Mouse (Mus musculus): ENCODE data around the gene Cnih1.
"Not testable (repeated sequence)": the region's sequence is repeated elsewhere in the genome, so short reads cannot be mapped to it uniquely, and the experiment has no call there.

The Cnih1 gene

DNA sequence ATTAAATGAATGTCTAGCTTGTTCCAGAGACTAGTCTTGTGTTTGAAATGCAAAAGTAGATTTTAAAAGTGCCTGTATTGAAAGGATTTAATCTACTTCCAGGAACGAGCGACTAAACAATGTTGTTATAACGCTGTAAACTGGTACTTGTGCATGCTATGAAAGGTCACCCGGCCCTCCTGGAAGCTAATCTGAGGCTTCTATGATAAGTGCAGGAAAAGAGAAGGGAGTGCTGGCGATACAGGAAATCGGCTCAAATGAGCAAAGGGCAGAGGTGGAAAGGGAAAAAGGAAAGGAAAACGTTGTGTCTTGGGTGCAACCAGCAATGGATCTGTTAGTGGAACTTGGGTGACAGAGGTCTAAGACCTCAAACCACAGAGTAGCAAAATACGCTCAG, 292 bp upstream of the Cnih1 start:
- DNase-seq (ENCODE audit: low read depth, low spot score), result no peak

DNA sequence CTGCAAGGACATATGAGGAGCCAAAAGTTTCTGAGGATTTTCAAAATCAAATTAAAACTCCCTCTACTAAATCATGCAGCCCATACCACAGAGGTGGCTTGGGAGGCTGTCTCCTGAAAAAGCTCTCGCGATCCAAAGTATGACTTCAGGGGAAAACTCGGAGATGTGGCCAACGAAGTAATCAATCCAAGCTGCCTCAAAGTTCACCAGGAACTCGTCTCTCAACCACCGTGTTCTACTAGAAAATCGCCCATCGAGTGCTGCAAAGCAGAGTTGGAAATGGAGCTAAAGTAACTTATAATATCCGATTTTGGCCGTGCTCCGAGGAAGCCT, 791 bp downstream of the Cnih1 start:
- no peak for DNase-seq (ENCODE audit: low read depth, low spot score)

DNA sequence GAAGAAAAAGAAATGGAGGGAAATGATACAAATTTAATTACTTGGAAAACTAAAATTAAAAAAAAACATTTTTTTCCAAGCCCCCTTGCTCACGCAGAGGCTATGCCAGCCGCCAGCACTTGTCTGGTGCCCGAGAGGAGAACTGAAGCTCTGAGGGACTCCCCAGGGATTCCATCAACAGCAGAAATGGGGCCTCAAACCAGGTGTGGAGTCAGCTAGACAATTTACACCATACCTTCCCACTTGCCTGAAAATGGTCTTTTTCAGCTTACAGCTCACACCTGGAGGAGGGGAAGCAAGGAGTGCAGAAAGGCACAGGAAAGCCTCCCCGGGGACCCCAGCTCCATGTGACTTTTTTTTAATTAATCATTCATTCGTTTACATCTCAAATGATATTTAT, 3.0 kb downstream of the Cnih1 start:
- DNase-seq (ENCODE audit: low read depth, low spot score), result no peak

DNA sequence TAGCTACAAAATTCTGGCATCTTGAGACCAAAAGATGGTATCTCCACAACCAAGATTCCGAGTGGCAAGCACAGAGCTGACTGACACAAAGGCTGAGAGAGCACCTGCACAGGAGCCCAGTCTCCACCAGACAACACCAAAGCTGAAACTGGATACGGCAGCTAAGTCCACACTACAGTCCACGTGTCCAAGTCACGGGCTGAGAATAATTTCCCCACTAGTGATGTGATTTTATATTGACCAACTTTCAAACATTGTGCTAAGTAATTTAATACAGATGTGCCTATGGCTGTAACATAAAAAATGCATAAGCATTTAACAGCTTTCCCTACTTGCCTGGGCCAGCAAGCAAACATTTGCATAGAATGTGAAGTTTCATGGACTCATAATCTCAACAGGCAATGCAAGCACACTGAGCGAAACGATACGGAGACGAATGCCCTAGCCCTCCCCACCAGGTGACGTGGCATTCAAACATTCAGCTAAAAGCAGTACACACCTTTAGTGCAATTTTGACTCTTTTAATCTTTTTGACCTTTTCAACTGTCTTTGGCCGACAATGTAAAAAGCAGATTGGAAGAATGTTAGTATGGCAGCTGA, 4.8 kb downstream of the Cnih1 start:
- DNase-seq (ENCODE audit: low read depth, low spot score), result no peak

DNA sequence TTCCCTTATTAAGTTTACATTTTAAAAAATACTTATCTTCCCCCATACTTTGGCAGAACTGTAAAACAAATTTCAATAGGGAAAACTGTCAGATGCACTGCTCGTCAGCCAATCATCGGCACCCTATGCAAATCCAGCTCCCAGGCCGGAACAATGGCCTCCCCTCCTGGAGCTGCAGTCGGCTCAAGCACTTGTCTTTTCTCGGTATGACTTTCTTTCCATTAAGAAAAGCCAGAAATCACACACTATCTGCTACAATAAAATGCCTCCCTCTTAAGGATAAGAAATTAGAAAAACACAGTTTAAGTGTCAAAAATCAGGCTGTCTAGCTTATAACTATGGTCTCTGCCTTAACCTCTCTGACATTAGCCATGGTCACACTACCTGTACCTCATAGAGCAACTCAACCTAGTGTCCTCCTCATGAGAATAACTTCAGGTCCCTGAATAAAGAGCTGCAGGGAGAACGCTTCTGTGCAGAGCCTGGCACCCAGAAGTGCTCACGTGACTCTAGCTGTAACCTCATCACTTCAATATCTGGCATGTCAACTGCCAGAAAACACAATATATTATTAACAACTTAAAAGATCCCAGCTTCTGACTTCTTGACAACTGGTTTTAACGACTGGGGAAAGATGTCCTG, 5.9 kb downstream of the Cnih1 start:
- no peak for DNase-seq (ENCODE audit: low read depth, low spot score)

GRCm38 (mm10) chr14:46781086-46781485, 7.1 kb downstream of the Cnih1 start:
- DNase-seq (ENCODE audit: low read depth, low spot score), result no peak

DNA sequence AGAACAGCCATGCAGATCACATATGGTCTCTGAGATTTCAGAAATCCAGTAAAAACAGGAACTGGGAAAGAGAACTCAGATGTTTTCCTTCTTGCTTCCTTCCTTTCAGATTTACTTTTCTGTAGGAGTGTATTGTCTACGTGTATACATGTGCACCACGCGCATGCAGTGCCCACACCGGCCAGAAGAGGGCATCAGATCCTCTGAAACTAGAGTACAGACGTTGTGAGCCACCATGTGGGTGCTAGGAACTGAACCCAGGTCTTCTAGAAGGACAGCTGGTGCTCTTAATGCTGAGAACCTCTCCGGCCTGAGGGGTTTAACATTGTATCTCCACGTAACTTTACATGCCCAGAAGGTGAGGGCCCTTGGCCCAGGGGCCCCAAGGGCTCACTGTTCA, 9.0 kb downstream of the Cnih1 start:
- no peak for DNase-seq (ENCODE audit: low read depth, low spot score)

- DNase-seq (ENCODE audit: low read depth, low spot score), result no peak
Observed at GRCm38 (mm10) chr14:46778756-46779155, 9.5 kb downstream of the Cnih1 start.

DNA sequence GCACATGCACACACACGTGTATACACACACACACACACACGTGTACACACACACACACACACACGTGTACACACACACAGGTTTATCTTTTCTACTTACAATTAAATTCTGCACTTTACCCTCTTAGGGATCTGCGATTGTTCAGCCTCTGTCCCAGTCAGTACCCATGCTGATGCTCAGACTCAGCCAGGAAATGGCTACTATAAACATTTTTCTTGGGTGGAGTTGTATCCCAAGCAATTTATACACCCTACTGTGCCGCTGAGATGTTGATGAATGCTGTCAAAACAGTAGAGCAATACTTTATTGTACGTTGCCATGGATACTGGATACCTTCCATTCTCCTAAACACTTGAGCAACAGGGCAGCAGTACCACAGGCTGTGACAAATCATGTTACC, 18.2 kb downstream of the Cnih1 start:
- no peak for DNase-seq (ENCODE audit: low read depth, low spot score)

DNA sequence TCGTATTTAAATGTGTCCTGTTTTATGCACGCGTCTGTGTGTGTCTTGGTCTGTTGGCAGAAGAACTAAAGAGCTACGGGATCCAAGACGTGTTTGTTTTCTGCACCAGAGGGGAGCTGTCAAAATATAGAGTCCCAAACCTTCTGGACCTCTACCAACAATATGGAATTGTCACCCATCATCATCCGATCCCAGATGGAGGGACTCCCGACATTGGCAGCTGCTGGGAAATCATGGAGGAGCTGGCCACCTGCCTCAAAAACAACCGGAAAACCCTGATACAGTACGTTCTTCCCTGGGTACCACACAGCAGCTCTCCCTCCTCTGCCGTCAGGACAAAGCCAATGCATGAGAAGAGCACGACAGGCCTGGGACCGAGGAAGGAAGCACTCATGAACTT, 21.1 kb downstream of the Cnih1 start:
- peak; percentile 27 for DNase-seq (ENCODE audit: low read depth, low spot score)

DNA sequence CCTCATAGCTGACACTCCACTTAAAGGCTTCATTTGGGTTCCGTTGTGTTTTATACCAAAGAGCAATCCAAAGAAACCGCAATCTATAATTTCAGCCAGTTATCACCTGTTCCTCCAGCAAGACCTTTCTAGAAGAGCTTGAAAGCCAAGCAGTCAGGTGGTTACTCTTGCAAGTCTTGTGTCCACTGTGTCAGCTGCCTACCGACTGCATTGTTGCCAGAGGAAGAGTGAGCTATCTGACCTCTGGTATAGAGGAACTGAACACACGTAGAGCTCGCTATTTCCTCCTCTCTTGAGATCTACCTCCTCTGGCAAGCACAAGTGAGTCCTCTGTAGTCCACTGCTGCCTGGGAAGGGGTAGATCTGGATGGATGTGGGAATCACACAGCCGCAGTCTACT, 27.0 kb downstream of the Cnih1 start:
- DNase-seq (ENCODE audit: low read depth, low spot score), result no peak

DNA sequence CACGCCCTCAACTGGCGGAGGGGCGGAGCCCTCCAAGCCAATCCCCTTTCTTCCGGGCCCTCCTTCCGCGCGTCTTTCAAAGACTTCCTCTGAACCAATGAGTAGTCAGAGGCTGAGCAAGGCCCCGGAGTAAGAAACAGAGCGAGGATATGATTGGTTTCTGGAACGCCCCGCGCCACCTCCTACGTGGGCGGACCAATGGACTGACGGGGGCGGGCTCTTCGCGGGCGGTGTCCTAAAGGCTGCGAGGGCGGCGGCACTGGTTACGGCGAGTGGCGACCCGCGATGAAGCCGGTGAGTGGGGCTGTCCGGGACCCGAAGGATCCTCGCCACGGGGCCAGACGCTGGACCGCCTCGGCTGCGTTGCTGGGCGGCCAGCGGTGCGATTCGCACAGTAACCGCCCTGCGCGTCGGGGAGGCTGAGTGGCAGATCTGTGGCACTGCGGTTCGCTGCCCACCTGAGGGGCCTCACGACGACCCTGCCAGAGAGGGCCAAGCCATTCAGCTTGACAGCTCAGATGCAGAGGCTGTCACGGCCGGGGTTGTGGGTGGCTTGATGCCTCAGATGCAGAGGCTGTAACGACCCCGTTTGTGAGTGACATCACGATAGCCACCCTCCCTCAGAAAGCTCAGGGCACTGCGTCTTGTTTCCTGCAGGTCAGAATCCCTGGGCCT, 27.7 kb downstream of the Cnih1 start, which contains the start of gene Cdkn3:
Gene Cdkn3, plus strand, starts transcription at position 187 of the 675 bp plus-strand sequence.
- peak; percentile 88 for DNase-seq (ENCODE audit: low read depth, low spot score)

DNA sequence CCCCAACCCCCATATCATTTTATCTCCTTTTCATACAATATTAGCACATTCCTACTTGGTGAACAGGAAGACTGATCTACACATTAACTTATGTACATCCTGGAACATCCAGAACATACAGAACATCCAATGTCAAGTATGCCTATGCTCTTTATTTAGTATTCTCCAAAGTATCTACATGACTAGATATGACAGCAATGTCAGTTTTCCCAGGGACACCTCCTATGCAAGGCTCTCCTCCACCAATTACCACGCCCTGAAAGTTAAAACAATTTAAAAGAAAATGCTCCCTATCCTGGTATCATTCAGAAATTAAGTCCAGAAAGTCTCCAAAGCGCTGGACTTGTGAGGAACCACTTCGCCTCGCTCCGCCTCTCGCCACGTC, 28.2 kb downstream of the Cnih1 start:
- DNase-seq (ENCODE audit: low read depth, low spot score), result no peak

DNA sequence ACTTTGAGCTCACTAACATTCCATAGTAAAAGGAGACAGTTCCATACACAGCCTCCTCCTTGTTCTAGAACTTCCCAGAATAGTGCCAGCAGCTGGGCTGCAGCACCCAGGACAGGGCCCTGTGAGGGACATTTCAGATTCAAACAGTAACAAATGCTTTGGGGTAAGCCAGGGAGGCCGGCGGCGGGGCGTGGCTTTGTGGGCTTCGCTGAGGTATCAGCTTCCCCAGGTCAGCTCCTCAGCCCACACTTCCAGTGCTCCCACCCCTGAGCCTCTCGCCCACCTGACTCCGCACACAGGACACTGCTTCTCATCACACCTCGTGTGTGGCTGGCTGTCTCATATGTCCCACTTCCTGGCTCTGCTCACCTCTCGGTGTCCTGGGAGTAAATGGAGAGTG, 30.5 kb downstream of the Cnih1 start:
- DNase-seq (ENCODE audit: low read depth, low spot score), result no peak

- DNase-seq (ENCODE audit: low read depth, low spot score), result no peak
Observed at GRCm38 (mm10) chr14:46755851-46756250, 32.4 kb downstream of the Cnih1 start.

DNA sequence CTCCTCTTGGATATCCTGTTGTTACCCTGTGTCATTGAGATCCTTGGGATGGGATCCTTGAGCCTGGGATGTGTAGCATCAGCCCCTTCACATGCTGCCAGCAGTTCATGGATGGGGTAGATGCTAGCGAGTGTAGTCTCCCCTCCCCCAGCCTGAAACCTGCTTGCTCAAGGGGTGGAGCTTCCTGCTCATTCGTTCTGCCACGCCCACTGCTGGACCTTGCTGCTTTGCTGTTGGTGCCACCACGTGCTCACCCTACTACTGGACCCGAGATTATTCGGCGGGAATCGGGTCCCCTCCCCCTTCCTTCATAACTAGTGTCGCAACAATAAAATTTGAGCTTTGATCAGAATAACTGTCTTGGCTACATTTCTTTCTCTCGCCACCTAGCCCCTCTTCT, 33.8 kb downstream of the Cnih1 start:
- not testable (repeated sequence) for DNase-seq (ENCODE audit: low read depth, low spot score)

- DNase-seq (ENCODE audit: low read depth, low spot score), result no peak
Observed at GRCm38 (mm10) chr14:46745413-46745812, 42.8 kb downstream of the Cnih1 start.

DNA sequence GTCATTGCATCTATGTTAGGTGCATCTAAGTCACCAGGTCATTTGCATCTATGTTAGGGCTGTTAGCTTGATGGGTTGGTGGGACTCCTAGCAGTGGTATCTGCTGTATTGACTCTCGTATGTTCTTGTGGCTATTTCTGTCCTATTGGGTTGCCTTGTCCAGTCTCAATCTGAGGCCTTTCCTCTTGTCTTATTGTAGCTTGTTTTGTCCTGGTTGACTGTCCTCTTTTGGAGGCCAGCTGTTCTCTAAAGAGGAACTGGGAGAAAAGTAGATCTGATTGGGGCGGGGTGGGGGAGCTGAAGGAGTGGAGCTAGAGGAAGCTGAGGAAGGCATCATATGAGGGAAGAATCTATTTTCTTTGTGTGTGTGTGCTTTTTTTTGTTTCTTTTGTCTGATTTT, 45.5 kb downstream of the Cnih1 start:
- no peak for DNase-seq (ENCODE audit: low read depth, low spot score)

DNA sequence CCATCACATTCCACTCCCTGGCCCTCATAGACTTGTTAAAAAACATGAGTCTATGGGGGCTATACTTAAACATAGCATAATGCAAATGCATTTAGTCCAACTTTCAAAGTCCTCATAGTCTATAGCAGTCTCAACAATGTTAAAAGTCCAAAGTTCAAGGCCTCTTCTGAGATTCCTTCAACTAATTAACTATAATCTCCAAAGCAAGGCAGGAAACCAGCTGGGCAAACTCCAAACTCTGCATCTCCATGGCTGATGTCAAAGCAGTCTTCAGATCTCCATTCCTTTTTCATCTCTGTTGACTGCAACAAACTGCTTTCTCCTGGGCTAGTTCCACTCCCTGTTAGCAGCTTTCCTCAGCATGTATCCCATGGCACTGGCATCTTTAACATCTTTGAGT, 50.9 kb downstream of the Cnih1 start:
- DNase-seq (ENCODE audit: low read depth, low spot score), result not testable (repeated sequence)

- no peak for DNase-seq (ENCODE audit: low read depth, low spot score)
Observed at GRCm38 (mm10) chr14:46736366-46736765, 51.8 kb downstream of the Cnih1 start.

DNA sequence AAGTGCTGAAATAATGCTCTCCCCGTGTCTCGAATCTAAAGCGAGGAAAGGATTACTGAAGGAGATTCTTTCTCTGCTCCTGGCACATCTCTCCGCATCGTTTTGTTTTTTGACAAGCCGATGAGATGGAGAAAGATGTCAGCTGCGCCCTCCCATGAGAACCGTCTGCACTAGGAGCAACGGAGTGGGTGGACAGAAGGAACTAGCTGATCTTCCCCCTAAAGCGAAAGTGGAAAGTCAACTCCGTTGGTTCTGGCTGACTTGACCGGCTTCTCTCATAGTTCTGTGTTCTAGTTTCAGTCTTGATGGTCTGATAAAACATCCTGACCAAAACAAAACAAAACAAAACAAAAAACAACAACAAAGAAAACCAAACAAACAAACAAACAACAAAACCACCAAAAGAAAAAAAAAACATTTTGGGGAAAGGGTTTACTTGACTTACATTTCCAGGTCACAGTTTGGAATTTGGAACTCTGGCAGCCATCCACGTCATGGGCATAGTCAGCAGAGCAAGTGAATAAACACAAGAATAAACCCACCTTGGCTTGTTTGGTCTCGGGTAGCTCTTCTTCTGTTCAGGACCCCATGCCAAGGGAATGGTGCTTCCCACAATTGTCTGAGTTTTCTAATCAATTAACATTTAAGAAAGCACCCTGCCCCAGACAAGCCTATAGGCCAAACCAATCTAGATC, 53.3 kb downstream of the Cnih1 start:
- DNase-seq (ENCODE audit: low read depth, low spot score), result no peak

DNA sequence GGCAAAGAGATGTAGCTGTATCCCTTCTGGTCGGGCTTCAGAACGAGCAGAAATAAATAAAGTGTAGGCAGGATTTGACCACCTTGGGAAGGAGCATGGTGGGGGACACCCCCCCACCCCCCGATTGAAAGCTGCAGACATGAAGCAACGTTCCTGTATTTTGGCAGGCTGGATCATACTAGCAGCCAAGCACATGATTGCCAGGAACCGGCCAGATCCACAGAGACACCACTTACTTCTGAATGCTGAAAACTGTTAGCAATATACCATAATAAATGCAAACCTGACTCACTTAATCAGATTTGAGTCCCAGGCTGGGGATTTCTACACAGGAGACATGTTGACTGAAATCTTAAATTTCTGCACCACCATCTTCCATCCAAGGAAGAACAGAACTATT, 53.9 kb downstream of the Cnih1 start:
- DNase-seq (ENCODE audit: low read depth, low spot score), result no peak

DNA sequence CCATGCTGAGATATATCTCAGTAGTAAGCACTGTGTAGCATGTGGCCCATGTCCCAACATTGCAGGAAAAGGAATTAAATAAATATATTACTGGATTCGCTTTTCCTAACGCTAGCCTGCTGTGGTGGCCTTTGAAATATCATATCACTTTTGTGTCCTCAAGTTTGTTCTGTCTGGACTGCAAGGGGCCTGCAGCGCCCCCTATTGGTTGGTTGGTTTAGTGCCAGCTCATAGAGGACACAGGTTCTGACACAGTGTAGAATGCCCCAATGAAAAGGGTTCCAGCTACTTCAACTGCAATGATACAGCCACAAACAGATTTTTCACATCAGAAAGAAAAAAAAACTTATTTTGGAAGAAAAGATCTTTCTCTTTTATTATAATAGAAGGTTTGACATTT, 62.5 kb downstream of the Cnih1 start:
- DNase-seq (ENCODE audit: low read depth, low spot score), result no peak

All from telencephalon, adult 2 months (tissue).